Mouse (Mus musculus) layer of hippocampus, postnatal 10 days (tissue): ENCODE data around the gene Gpn2. TPM values are rescaled to one million over a fixed set of nuclear protein-coding genes. Genes with fewer than 3 reads are reported as not detected.

Experiments
- DNase-seq, 2 experiments: peaks; one replicate each; pipeline ENCODE4 v3.0.0; 2021; ENCODE audit warnings: low spot score in 2 of 2
- long read RNA-seq: library from polyadenylated mRNA; stranded (forward); transcript quantifications from one replicate; pipeline ENCODE4 v2.0.0, GENCODE M21; 2023
- total RNA-seq, 2 experiments: library from RNA; stranded (reverse); gene quantifications; 2 replicates each; pipeline ENCODE4 v1.2.3; 2021

Gpn2 gene
- total RNA-seq = 10 to 100 TPM; 12.4 to 14.8 TPM
- long read RNA-seq, transcript Gpn2-201 (5 exons, 1,367 nt) = major isoform, 7 of 8 reads
- long read RNA-seq, partial matches to known transcripts = 0 of 8 reads
- long read RNA-seq, other reads (novel, unspliced or antisense) = 0 of 8 reads

GRCm38 (mm10) chr4:133584059-133584951, at the start of gene Gpn2:
TSS of gene Gpn2 (plus strand) at chr4:133584362.
- DNase-seq = peak; percentile 70 to 81

DNA sequence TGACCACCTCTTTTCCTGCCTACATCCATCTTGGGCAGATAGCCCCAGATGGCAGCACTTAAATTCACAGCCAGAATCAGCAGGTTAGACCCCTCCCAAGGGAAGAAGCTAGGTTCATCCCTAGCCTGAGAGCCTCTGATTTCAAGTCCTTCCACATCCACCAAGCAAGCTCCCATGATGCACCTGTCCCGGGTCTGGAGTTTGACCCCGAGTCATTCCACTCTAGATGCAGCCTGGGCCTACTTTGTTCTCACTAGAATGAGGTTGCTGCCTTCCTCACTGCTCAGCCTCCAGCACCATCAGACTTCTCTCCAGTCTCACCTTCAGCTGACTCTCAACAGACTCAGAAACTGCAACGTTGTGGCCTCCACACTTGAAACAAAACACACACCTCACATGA, 48.1 kb upstream of the Gpn2 start:
- DNase-seq = no peak

GRCm38 (mm10) chr4:133536652-133537051, 47.5 kb upstream of the Gpn2 start:
- no peak for DNase-seq

GRCm38 (mm10) chr4:133545272-133546231, 38.6 kb upstream of the Gpn2 start, which contains the start of gene Nudc:
TSS of gene Nudc (minus strand) at chr4:133545996.
- DNase-seq = peak; percentile 93 to 96

- no peak for DNase-seq
These were observed 32.1 kb upstream of the Gpn2 start for GRCm38 (mm10) chr4:133552029-133552428.

DNA sequence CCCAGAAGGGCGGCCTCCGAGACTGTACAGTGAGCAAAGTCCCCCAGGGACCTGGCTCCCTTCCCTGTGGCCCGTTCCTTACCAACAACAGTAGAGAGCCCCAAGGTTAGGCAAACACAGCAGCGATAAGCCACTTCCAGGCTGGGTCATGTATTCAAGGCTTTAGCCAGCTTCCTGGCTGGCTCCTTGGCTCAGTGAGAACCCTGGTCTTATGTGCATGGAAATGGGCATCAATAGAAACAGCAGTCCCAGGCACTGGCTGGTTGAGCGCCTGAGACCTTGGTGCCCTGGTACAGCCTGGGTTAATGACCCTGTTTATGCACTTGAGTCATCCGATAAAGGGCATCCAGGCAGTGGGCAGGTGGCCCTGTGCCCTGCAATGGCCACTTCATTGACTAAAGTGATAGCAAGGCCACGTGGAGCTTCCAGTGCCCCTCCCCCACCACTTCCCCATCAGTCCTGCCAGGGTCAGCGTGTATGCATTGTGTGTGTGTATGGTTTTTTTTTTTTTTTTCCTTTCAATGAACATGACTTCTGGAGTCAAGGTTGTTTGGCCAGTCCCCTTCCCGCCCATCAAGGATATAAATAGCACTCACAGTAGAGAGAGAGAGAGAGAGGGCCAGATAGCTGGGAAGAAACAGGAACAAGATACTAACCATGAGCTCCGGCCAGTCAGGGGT, 31.3 kb upstream of the Gpn2 start, which contains the start of gene Nr0b2:
Gene Nr0b2, plus strand, starts transcription at position 609 of the 680 bp plus-strand sequence.
- no peak for DNase-seq

DNA sequence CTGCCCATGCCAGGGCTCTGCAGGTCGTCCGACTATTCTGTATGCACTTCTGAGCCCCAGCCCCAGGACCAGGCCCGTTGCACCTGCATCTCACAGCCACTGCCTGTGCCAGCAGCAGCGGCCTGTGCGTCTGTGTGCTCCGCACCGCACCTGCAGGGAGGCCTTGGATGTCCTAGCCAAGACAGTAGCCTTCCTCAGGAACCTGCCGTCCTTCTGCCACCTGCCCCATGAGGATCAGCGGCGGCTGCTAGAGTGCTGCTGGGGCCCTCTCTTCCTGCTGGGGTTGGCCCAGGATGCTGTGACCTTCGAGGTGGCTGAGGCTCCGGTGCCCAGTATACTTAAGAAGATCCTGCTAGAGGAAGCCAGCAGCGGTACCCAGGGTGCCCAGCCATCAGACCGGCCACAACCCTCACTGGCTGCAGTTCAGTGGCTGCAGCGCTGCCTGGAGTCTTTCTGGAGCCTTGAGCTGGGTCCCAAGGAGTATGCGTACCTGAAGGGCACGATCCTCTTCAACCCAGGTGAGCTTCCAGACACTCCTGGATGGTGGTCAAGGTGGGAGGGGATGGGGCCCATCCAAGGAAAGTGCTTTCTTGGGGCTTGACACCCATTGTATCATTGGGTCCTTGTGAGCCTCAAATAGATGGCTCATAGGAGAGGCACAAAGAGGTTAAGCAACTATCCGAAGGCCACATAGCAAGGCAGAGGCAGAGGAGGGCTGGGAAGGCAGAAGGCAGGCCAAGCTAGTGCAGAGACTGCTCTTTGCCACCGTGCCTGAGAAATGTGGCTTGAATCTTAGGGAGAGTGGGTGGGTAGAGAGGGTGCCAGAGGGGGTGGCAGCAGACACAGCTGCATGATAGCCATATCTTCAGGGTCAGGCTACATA, 30.5 kb upstream of the Gpn2 start:
- no peak for DNase-seq

- no peak for DNase-seq
These were observed 27.0 kb upstream of the Gpn2 start for GRCm38 (mm10) chr4:133557041-133557717.

DNA sequence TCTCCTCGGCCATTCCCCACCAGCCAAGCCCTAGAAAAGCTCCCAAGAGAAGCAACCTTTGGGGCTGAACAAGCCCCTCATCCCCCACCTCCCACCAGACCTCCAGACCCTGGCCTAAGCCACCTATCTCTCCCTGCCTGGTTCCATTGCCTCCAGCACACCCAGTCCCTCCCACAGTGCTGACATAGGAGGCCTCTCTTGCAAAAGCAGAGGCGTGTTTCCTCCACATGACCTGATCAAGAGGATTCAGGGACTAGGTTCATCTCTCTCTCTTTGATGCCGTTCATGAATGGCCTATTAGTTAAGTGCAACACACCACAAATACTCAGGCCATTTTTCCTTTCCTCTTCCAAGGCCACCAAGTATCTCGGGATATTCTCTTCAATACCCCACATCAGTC, 24.3 kb upstream of the Gpn2 start:
- DNase-seq = no peak

DNA sequence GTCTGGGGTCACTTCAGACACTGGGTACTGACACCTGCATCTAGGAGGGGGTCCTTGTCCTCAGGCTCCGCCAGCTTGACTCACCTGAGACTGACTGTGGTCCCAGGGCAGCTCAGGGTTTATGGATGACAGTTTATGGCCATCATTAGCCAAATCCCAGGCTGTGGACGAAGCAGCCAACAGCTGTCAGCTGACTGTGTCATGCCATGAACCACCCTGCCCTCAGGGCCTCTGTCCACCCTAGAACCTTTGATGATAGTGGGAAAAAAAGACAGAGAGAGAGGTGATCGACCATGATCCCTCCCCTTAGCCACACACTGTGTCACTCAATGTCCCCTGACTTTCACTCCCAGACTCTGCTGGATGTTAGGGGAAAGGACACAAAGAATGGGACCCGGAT, 22.5 kb upstream of the Gpn2 start:
- no peak for DNase-seq

GRCm38 (mm10) chr4:133563123-133563571, 21.0 kb upstream of the Gpn2 start:
- DNase-seq = peak; percentile 17 to 26

DNA sequence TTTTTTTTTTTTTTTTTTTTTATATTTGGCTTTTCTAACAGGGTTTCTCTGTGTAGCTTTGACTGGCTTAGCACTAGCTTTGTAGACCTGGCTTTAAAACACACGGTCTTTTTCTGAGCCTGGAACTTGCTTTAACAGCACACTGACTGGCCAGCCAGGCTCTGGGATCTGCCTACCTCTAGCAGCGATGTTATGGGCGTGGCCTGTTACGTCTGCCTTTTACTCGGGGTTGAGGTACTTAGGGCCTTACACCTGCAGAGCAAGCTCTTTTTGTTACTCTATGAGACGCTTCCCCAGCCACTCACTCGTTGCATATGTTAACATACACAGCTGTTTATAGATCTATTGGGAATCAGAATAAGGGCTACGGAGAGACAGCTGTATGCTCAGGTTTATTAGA, 16.9 kb upstream of the Gpn2 start:
- DNase-seq = no peak

DNA sequence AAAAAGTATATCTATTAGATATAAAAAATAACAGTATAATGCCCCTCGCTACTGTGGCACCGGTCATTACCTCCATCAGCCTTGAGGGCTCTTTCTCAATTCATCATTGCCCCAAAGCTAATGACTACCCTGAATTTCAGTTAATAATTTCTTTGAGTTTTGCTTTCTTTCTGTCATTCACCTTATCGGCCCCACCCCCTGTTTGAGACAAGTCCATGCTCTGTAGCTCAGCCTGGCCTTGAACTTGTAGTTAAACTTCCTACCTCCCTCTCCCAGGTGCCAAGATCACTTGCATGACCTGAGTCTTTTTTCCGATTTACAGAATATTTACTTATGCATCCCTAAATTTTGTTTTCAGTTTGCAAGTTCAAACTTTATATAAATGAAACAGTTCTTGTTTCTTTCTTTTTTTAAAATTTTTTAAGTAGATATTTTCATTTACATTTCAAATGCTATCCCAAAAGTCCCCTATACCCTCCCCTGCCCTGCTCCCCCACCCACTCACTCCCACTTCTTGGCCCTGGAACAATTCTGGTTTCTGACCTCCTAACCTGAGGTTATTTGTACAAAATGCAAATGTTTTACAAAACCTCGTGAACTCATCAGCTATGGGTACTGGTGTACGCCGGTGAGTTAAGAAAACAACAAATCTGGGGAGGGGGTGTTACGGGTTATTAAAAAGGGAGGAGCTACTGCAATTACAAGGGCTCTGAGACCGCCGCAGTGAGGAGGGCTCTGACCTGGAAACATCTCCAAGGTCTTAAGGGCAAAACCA, 14.7 kb upstream of the Gpn2 start:
- no peak for DNase-seq

DNA sequence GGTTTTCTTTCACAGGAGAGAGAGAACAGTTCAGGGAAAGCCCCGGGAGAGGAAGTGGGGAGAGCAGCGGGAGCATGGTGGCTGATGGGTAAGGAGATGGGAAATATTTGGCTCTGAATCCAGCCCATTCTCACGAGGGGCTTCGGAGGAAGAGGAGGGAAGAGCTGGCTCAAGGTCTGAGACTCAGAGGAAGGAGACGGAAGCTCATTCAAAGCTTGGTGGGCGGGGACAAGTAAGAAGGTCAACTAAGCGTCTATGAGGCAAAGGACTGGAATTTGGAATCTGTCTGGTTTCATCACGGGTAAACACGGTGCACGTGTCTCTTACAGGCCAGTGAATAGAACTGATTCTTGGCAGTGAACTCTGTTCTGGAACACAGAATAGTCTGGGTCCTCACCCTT, 14.1 kb upstream of the Gpn2 start:
- no peak for DNase-seq

DNA sequence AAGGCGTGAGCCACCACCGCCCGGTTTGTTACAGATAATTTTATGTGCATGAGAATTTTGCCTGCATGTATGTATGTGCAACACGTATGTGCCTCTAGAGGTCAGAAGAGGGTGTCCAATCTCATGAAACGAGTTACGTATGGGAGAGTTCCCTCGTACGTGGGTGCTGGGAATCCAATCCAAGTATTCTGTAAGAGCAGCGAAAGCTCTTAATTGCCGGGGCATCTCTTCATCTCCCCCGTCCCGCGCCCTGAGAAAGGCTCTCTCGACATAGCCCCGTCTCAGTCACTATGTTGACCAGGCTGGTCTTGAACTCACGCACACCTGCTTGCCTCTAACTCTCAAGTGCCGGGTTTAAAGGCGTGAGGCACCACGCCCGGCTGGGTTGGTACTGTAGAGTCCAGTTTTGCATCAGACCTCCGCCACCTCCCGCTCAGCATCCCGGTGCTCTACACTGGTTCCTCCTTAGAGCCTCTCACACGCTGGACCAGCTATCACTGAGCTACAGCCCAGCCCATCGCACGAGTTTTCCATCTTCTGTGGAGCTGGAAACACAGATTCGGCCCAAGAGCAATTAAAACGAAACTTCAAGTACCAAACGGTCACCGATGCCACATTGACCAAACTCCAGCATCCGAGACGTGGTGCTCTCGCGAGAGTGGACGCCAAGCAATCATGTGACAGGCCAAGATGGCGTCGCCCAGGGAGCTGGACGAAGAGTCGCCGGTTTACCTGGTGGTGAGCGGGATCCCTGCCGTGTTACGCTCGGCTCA, 9.9 kb upstream of the Gpn2 start, which contains the start of gene Gpatch3:
Gene Gpatch3, plus strand, starts transcription at position 676 of the 773 bp plus-strand sequence.
- DNase-seq = peak; percentile 91 to 92

DNA sequence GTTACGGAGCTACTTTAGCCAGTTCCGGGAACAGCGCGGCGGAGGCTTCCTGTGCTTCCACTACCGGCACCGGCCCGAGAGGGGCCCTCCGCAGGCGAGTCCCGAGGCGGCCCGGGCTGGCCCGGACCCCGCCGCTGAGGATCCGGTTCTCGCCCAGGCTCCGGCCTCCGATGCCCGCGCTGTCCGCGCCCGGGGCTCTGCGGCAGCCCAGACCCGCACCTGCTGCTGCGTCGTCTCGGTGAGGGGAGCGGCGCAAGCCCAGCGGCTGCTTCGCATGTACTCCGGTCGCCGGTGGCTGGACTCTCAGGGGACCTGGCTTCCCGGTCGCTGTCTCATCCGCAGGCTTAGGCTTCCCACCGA, 9.3 kb upstream of the Gpn2 start:
- peak in 1 of 2 experiments; percentile 12 for DNase-seq

DNA sequence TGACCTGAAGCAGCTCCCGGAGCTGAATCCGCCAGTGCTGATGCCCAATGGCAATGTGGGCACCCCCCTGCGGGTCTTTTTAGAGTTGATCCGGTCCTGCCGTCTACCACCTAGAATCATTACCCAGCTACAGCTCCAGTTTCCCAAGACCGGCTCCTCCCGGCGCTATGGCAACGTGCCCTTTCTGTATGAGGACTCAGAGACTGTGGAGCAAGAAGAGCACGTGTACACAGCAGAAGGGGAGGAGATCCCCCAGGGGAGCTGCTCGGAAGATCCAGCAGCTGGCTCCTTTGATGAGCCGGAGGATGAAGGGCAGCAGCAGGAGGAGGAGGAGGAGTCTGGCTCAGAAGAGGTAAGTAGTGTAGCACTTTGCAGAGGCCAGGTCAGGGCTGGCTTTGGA, 6.2 kb upstream of the Gpn2 start:
- no peak for DNase-seq

GRCm38 (mm10) chr4:133583690-133584058, 488 bp upstream of the Gpn2 start:
- no peak for DNase-seq
